Mouse (Mus musculus) E14TG2a.4 (cell line): ENCODE data around the gene Diras1.
A peak's percentile ranks its signal among the peaks of the same experiment; 100 is the strongest.

ENCODE experiments used
- H3K27me3 ChIP-seq: 2 replicates; pipeline ENCODE4 v1.6.1; 2014; ENCODE audit warnings: low read length, control low read depth; ENCODE audit not compliant: insufficient read depth
- H3K36me3 ChIP-seq: 2 replicates; pipeline ENCODE4 v1.6.1; 2014; ENCODE audit warnings: low read length, control low read depth; ENCODE audit not compliant: insufficient read depth
- H3K4me1 ChIP-seq: replicated peaks from 2 replicates; pipeline ENCODE4 v1.6.1; 2014; ENCODE audit warnings: low read depth, low read length, control low read depth
- H3K4me3 ChIP-seq: replicated peaks from 2 replicates; pipeline ENCODE4 v1.5.1; 2014; ENCODE audit warnings: mild to moderate bottlenecking, low read length
- H3K9me3 ChIP-seq: 2 replicates; pipeline ENCODE4 v1.6.1; 2014; ENCODE audit warnings: low read length, control low read depth
- CTCF ChIP-seq: conservative IDR thresholded peaks from 2 replicates; pipeline ENCODE4 v1.5.1; 2014; ENCODE audit warnings: low read length
- NANOG ChIP-seq: IDR thresholded peaks from 2 replicates; pipeline ENCODE4 v1.6.1; 2014; ENCODE audit warnings: borderline replicate concordance, low read length, mixed read lengths
- POU5F1 ChIP-seq: IDR thresholded peaks from 2 replicates; pipeline ENCODE4 v1.6.1; 2014; ENCODE audit warnings: low read length, borderline replicate concordance

Diras1 gene

DNA sequence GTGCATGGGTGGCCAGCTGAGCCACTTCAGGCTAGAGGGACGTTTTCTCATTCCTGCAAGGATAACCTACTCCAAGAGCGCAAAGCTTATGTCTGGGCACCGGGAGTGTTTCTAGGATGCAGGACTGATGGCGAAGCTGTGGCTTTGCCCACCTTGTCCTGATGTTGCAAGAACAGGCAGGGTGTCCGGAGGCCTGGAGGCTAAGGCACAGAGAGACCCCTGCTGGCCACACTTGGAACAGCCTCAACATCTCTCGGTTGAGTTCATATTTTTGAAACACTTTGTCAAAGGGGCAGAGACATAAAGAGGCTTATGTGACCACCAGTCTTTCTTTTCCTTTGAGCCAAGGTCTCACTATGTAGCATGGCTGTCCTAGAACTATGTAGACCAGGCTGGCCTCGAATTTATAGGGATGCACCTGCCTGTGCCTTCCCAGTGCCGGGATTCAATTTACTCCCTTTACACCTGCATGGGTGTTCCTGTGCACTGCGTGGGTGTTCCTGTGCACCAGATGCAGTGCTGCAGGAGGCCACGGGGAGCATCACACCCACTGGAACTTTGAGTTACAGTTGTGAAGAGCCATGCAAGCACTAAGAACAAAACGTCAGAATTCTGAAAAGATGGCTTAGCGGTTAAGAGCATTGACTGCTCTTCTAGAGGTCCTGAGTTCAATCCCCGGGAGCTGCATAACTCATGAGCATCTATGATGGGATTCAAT is 16.2 kb upstream of the Diras1 start:
- Histone ChIP-seq H3K27me3 (no peaks in the 10 kb centered on the region), H3K36me3 (peaks cover 46% of the 10 kb centered on the region), H3K9me3 (no peaks in the 10 kb centered on the region), H3K4me1 (peaks cover 42% of the 10 kb centered on the region), H3K4me3 (no peak overlapping the region)
- TF ChIP-seq NANOG: no peak
- TF ChIP-seq POU5F1: no peak
- peak; percentile 83 for TF ChIP-seq CTCF

DNA sequence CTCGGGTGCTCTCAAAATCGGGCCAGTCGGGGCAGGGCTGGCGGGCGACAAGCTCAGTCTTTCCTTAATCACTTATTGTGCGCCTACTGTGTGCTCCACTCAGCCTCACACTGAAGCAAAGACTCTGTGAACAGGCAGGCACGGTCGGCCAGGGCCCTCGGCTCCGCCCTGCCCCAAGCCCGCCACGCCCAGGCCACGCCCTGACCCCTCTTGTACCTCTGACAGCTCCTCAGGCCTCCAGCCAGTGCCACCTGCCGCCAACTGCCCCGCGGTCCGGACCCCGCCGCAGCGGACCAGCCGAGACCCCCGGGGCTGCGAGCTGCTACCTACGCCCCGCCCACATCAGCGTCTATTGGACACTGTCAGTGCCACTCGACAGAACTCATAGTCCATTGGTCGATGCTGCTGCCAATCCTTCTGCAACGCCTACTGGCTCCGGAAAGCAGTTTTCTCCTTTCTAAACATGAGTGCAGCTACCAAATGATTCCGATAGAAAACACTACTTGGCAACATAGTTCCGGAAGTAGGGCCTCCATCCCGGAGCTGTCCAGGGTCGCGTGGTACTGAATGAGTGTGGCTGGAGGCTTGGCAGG is 11.6 kb upstream of the Diras1 start, which contains the start of gene Slc39a3:
Gene Slc39a3 (minus strand): TSS at position 439 of the 593 bp plus-strand sequence.
- TF ChIP-seq POU5F1: peak; percentile 43; the same call in 1 of the 2 replicates
- TF ChIP-seq CTCF: no peak
- no peaks in the 10 kb centered on the region for H3K9me3 ChIP-seq
- peaks cover 17% of the 10 kb centered on the region for H3K36me3 ChIP-seq
- H3K4me3 ChIP-seq: peak within 1 kb of the TSS; percentile 84
- peaks cover 21% of the 10 kb centered on the region for H3K4me1 ChIP-seq
- H3K27me3 ChIP-seq: no peaks in the 10 kb centered on the region

DNA sequence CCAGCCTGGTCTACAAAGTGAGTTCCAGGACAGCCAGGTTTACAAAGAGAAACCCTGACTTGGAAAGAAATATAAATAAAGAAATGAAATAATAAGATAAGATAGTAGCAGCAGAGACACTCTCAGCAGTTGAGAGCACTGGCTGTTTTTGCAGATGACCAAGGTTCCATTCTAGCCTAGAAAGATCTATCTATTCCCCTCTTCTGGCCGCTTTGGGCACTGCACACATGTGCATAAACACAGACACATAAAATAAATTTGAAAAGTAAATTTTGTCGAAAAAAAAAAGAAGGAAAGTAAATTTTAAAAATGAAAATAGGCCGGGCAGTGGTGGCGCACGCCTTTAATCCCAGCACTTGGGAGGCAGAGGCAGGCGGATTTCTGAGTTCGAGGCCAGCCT is 10.8 kb upstream of the Diras1 start:
- H3K4me3 ChIP-seq: no peak overlapping the region
- H3K4me1 ChIP-seq: peaks cover 21% of the 10 kb centered on the region
- TF ChIP-seq CTCF (peak; percentile 49), POU5F1 (no peak)
- H3K9me3 ChIP-seq: no peaks in the 10 kb centered on the region
- peaks cover 16% of the 10 kb centered on the region for H3K36me3 ChIP-seq
- no peaks in the 10 kb centered on the region for H3K27me3 ChIP-seq

DNA sequence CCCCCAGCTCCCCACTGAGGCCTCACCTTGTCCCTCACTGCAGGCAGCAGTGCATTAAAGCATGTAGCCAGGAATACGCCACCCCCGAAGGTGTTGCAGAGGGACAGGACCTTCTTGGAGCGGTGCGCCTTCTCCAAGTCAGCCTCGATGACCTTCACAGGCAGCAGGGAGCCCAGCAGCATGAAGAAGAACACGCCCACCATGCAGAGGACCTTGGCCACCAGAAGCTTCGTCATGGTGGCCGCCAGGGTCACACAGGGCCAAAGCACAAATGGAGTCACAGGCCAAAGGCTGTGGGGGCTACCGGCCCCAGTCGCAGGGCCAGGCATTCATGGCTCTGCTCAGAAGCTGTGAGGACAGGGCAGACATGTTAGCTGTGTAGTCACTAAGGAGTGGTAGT is 8.1 kb upstream of the Diras1 start:
- H3K36me3 ChIP-seq: peaks cover 16% of the 10 kb centered on the region
- TF ChIP-seq CTCF (no peak), POU5F1 (no peak), NANOG (no peak)

DNA sequence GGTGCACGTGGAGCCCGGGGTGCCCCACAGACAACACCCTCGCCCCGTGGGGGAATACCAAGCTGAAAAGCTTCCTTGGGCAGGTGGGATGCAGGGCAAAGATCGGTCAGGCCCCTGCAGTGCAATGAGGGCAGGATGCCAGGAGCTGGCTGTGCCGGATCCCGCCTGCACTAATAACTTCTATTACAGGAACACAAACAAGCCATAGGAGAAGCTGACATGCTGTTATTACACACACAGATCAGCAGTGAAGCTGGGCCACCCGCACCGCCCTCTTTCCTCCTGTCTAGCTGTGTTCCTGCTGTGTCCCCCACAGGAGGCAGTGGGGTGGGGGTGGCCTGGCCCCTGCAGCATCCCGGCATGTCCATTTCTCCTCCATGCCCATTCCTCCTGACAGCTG is 3.6 kb upstream of the Diras1 start:
- Histone ChIP-seq H3K4me3 (no peak overlapping the region), H3K4me1 (peaks cover 55% of the 10 kb centered on the region), H3K9me3 (no peaks in the 10 kb centered on the region), H3K36me3 (peaks cover 13% of the 10 kb centered on the region; the same call in 1 of the 2 replicates), H3K27me3 (peaks cover 18% of the 10 kb centered on the region)
- TF ChIP-seq CTCF (no peak), NANOG (no peak), POU5F1 (no peak)

More for the DNA sequence above, 8.1 kb upstream of the Diras1 start:
- Histone ChIP-seq H3K4me1 (peaks cover 29% of the 10 kb centered on the region), H3K9me3 (no peaks in the 10 kb centered on the region), H3K4me3 (no peak overlapping the region), H3K27me3 (no peaks in the 10 kb centered on the region)

DNA sequence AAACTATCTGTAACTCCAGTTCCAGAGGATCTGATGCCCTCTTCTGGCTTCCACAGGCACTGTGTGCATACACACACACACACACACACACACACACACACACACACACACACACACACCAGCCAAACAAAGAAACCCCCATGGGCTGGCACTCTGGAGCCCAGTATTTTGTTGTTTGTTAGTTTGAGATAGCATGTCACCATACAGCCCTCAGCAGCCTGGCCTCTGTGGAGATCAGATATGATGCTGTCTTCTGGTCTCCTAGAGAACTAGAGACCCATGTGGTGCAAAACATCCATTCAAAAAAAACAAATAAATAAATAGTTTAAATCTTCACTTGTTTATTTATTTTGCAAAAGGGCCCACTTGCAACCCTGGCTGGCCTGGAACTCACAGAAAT is 2.8 kb upstream of the Diras1 start:
- H3K4me3 ChIP-seq: no peak overlapping the region
- TF ChIP-seq NANOG: no peak
- no peak for TF ChIP-seq POU5F1
- TF ChIP-seq CTCF: no peak

DNA sequence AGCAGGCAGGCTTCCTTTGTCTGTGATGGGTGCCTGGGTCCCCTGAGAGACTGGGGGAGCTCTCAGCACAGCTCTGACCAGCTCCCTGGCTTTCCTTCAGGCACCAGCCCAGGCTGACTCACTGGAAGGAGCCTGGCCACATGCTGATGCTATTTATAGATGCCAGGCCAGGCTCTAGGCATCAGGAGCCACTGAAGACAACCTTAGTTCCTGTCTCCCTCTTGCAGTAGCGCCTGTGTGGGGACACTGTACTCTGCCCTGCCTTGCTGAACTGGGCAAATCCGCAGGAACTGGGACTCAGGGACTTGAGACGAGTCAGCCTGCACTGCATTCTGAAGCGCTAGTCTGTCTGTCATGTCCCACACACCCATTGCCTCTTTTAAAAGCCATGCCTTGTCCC is 1.9 kb upstream of the Diras1 start:
- H3K27me3 ChIP-seq: peaks cover 21% of the 10 kb centered on the region
- H3K36me3 ChIP-seq: 0 out of 2 replicates have a peak, but pooled peaks cover 1% of the 10 kb centered on the region
- no peak for TF ChIP-seq POU5F1
- TF ChIP-seq CTCF: no peak
- TF ChIP-seq NANOG: no peak
- no peaks in the 10 kb centered on the region for H3K9me3 ChIP-seq
- H3K4me1 ChIP-seq: peaks cover 52% of the 10 kb centered on the region
- no peak overlapping the region for H3K4me3 ChIP-seq

More for the DNA sequence above, 2.8 kb upstream of the Diras1 start:
- no peaks in the 10 kb centered on the region for H3K9me3 ChIP-seq
- H3K27me3 ChIP-seq: peaks cover 18% of the 10 kb centered on the region
- H3K4me1 ChIP-seq: peaks cover 54% of the 10 kb centered on the region
- peaks cover 10% of the 10 kb centered on the region; the same call in 1 of the 2 replicates for H3K36me3 ChIP-seq

DNA sequence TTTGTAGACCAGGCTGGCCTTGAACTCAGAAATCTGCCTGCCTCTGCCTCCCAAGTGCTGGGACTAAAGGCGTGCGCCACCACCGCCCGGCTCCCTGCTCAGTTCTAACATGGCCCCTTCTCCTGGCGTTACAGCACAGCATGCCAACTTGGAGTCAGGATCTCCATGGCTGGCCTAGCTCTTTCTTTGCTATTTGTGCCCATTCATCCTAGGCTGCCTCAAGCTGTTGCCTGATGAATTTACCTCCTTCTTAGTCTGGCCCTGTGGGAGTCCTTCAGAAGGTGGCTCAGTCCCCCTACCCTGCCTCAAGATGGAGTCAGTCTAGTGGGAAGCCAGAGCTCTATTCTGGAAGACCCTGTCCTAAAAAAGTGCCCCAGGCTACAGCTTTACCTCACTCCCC is 1.4 kb upstream of the Diras1 start:
- H3K4me3 ChIP-seq: no peak overlapping the region
- peaks cover 57% of the 10 kb centered on the region for H3K4me1 ChIP-seq
- H3K36me3 ChIP-seq: no peaks in the 10 kb centered on the region
- H3K9me3 ChIP-seq: no peaks in the 10 kb centered on the region
- peaks cover 25% of the 10 kb centered on the region for H3K27me3 ChIP-seq
- TF ChIP-seq POU5F1 (no peak), CTCF (no peak), NANOG (no peak)
